Mouse (Mus musculus) intestine, postnatal 0 days (tissue): ENCODE results near the gene Nckap5l. TPM values are rescaled to one million over a fixed set of nuclear protein-coding genes. Genes with fewer than 3 reads are reported as not detected.

Source experiments
- ATAC-seq: fragments of 200-750 bp; cut with Nextera tagmentation; 2 replicates; pipeline ENCODE4 v1.8.0; 2017; ENCODE audit warnings: mild to moderate bottlenecking, moderate TSS enrichment, moderate library complexity
- H3K27ac ChIP-seq: fragments of 300-500 bp; sonication (generic); 2 replicates; pipeline ENCODE4 v1.5.1; 2014; ENCODE audit warnings: mild to moderate bottlenecking, low read depth, low read length, moderate library complexity
- H3K27me3 ChIP-seq: fragments of 300-500 bp; sonication (generic); replicated peaks from 2 replicates; pipeline ENCODE4 v1.6.1; 2014; ENCODE audit warnings: low read length, mixed read lengths; ENCODE audit not compliant: control insufficient read depth, insufficient read depth
- H3K36me3 ChIP-seq: fragments of 300-500 bp; sonication (generic); 2 replicates; pipeline ENCODE4 v1.6.1; 2014; ENCODE audit warnings: mild to moderate bottlenecking, moderate library complexity; ENCODE audit not compliant: control insufficient read depth, insufficient read depth
- H3K4me1 ChIP-seq: fragments of 300-500 bp; sonication (generic); replicated peaks from 2 replicates; pipeline ENCODE4 v1.6.1; 2014; ENCODE audit warnings: antibody characterized with exemption, low read length, mixed read lengths; ENCODE audit not compliant: control insufficient read depth, insufficient read depth
- H3K4me2 ChIP-seq: fragments of 300-500 bp; sonication (generic); replicated peaks from 2 replicates; pipeline ENCODE4 v1.6.1; 2014; ENCODE audit warnings: low read depth, mild to moderate bottlenecking, moderate library complexity
- H3K4me3 ChIP-seq: fragments of 300-500 bp; sonication (generic); 2 replicates; pipeline ENCODE4 v1.5.1; 2014; ENCODE audit warnings: low read depth, low read length
- H3K9ac ChIP-seq: fragments of 300-500 bp; sonication (generic); 2 replicates; pipeline ENCODE4 v1.6.1; 2014; ENCODE audit warnings: mild to moderate bottlenecking, low read depth, low read length
- H3K9me3 ChIP-seq: fragments of 300-500 bp; sonication (generic); 2 replicates; pipeline ENCODE4 v1.6.1; 2016; ENCODE audit warnings: mixed run types; ENCODE audit not compliant: control insufficient read depth
- CTCF ChIP-seq: sonication (generic); IDR thresholded peaks from 2 replicates; pipeline ENCODE4 v1.5.1; 2016; ENCODE audit warnings: low read depth, mild to moderate bottlenecking, control low read depth, antibody characterized with exemption, moderate library complexity
- WGBS: fragments of 180-500 bp; shearing (Covaris S2); extraction: QIAGEN DNeasy Blood & Tissue Kit; methylation state at CpG from one replicate; pipeline ENCODE4 v1.1.7; 2014; 5-methylcytosine and 5-hydroxymethylcytosine counted together
- polyA plus RNA-seq: library from polyadenylated mRNA; unstranded; fragments of >200 nt; fragmentation: Nextera tagmentation; extraction: Ambion mirVana; gene quantifications from 2 replicates; pipeline ENCODE4 v1.2.1, GENCODE M21; 2015

The Nckap5l gene
- polyA plus RNA-seq, 1 experiment from 2014 or later, result 2.1 TPM

- no peak overlapping the region for H3K4me2 ChIP-seq
- peaks cover 19% of the 10 kb centered on the region; the same call in 1 of the 2 replicates for H3K36me3 ChIP-seq
- no peaks in the 10 kb centered on the region for H3K9me3 ChIP-seq
- WGBS, result 75% methylated on average over 8 of the region's 8 CpGs
- no peak overlapping the region for H3K9ac ChIP-seq
- no peak for ATAC-seq
- no peak overlapping the region for H3K4me3 ChIP-seq
- H3K27ac ChIP-seq, result no peak overlapping the region
- no peaks in the 10 kb centered on the region for H3K4me1 ChIP-seq
- no peaks in the 10 kb centered on the region for H3K27me3 ChIP-seq
- no peak for TF ChIP-seq CTCF
Measured at GRCm38 (mm10) chr15:99430394-99430793, 27.2 kb downstream of the Nckap5l start.

GRCm38 (mm10) chr15:99423884-99424283 is 33.7 kb downstream of the Nckap5l start:
- ATAC-seq, result no peak
- Histone ChIP-seq H3K36me3 (peaks cover 21% of the 10 kb centered on the region; the same call in 1 of the 2 replicates), H3K9ac (no peak overlapping the region), H3K4me3 (no peak overlapping the region), H3K27ac (no peak overlapping the region), H3K4me1 (peaks cover 3% of the 10 kb centered on the region; the same call in 1 of the 2 replicates), H3K9me3 (no peaks in the 10 kb centered on the region), H3K4me2 (no peak overlapping the region), H3K27me3 (no peaks in the 10 kb centered on the region)
- no peak for TF ChIP-seq CTCF
- WGBS, result 90% methylated on average over 9 of the region's 9 CpGs

DNA sequence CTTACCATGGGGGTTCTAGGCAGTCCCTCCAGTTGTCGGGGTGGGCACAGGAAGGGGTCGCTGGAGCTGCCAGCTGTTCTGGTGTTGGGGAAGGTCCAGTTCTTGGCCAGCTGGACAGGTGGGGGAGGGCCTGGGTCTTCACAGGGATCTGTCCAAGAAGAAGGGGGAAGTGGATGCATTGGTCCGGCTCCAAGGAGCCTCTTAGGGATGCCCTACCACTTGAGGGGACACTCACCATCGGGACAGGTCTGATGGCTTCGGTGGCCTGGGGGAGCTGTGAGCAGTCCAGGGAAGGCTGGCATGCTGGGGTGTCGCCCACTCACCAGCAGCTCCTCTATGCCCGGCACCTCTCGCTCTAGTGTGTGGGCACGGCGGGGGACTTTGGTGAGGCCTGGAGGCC is 34.4 kb downstream of the Nckap5l start:
- 93% methylated on average over 10 of the region's 10 CpGs for WGBS
- Histone ChIP-seq H3K4me1 (peaks cover 3% of the 10 kb centered on the region; the same call in 1 of the 2 replicates), H3K4me2 (no peak overlapping the region), H3K9ac (no peak overlapping the region), H3K36me3 (peaks cover 21% of the 10 kb centered on the region; the same call in 1 of the 2 replicates), H3K27ac (no peak overlapping the region), H3K4me3 (no peak overlapping the region), H3K27me3 (no peaks in the 10 kb centered on the region), H3K9me3 (no peaks in the 10 kb centered on the region)
- ATAC-seq, result no peak
- no peak for TF ChIP-seq CTCF

DNA sequence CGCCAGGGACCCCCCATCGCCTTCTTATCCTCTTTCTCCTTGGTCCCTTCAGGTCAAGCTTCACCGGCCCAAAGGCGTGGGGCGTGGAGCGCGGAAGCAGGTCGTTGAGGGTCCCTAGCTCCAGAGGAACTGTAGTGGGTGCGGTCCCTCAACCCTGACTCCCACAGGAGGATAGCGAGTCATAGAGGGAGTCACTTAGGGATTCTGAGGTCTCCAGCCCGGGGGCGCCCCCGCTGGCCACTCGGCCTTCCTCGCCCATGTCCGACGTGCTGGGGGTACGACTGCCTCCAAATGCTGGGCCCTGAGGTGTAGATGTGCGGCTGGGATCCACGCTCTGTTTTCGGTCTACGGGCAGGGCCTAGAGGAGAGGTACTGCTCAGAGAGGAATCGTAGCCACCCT is 35.0 kb downstream of the Nckap5l start:
- no peak overlapping the region for H3K27ac ChIP-seq
- H3K36me3 ChIP-seq, result peaks cover 15% of the 10 kb centered on the region; the same call in 1 of the 2 replicates
- H3K4me1 ChIP-seq, result peaks cover 3% of the 10 kb centered on the region; the same call in 1 of the 2 replicates
- no peaks in the 10 kb centered on the region for H3K9me3 ChIP-seq
- no peak overlapping the region for H3K9ac ChIP-seq
- H3K4me2 ChIP-seq, result no peak overlapping the region
- no peak overlapping the region for H3K4me3 ChIP-seq
- WGBS, result 93% methylated on average over 23 of the region's 23 CpGs
- no peak for ATAC-seq
- no peaks in the 10 kb centered on the region for H3K27me3 ChIP-seq
- TF ChIP-seq CTCF, result no peak

GRCm38 (mm10) chr15:99421676-99422075 is 35.9 kb downstream of the Nckap5l start:
- H3K9me3 ChIP-seq, result no peaks in the 10 kb centered on the region
- H3K36me3 ChIP-seq, result peaks cover 9% of the 10 kb centered on the region; the same call in 1 of the 2 replicates
- no peak for TF ChIP-seq CTCF
- H3K27ac ChIP-seq, result no peak overlapping the region; the same call in 1 of the 2 replicates
- peaks cover 3% of the 10 kb centered on the region; the same call in 1 of the 2 replicates for H3K4me1 ChIP-seq
- no peak for ATAC-seq
- no peak overlapping the region for H3K4me2 ChIP-seq
- H3K9ac ChIP-seq, result no peak overlapping the region
- H3K27me3 ChIP-seq, result no peaks in the 10 kb centered on the region
- 78% methylated on average over 8 of the region's 8 CpGs for WGBS
- H3K4me3 ChIP-seq, result no peak overlapping the region

GRCm38 (mm10) chr15:99421152-99421551 is 36.4 kb downstream of the Nckap5l start:
- H3K9me3 ChIP-seq, result no peaks in the 10 kb centered on the region
- peaks cover 3% of the 10 kb centered on the region; the same call in 1 of the 2 replicates for H3K4me1 ChIP-seq
- no peak for ATAC-seq
- H3K4me2 ChIP-seq, result peak overlapping the region; percentile 48
- TF ChIP-seq CTCF, result no peak
- H3K27me3 ChIP-seq, result no peaks in the 10 kb centered on the region
- no peak overlapping the region for H3K4me3 ChIP-seq
- H3K27ac ChIP-seq, result peak overlapping the region; percentile 54
- no peak overlapping the region for H3K9ac ChIP-seq
- 68% methylated on average over 9 of the region's 9 CpGs for WGBS
- H3K36me3 ChIP-seq, result peaks cover 9% of the 10 kb centered on the region; the same call in 1 of the 2 replicates

DNA sequence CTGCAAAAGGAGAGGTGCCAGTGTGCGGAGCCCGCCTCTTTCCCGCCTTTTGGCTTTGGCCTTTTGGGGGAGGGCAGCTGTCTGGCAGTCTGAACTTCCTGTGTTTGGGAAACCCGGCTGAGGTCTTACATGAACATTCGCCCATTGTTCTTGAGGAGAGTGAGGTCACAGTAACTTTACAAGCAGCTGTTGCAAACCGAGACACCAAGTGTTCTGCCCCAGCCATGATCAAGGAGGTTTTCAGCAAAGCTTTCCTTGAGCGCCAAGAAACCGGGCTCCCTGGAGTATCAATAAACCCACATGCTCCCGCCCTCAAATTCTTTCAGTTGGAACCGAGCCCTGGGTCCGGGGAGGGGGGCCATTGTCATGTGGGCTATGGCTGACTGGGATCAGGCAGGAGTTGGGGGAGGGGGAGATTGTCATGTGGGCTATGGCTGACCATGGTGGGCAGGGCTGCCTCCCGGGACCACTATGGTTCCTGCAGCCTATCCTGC is 37.0 kb downstream of the Nckap5l start:
- peak overlapping the region; percentile 48 for H3K4me2 ChIP-seq
- H3K36me3 ChIP-seq, result peaks cover 9% of the 10 kb centered on the region; the same call in 1 of the 2 replicates
- no peak for ATAC-seq
- H3K4me1 ChIP-seq, result peaks cover 3% of the 10 kb centered on the region; the same call in 1 of the 2 replicates
- 24% methylated on average over 12 of the region's 12 CpGs for WGBS
- H3K4me3 ChIP-seq, result no peak overlapping the region
- no peak overlapping the region; the same call in 1 of the 2 replicates for H3K9ac ChIP-seq
- TF ChIP-seq CTCF, result no peak
- H3K27me3 ChIP-seq, result no peaks in the 10 kb centered on the region
- H3K27ac ChIP-seq, result peak overlapping the region; percentile 54
- no peaks in the 10 kb centered on the region for H3K9me3 ChIP-seq
